Mouse (Mus musculus) forebrain, postnatal 0 days (tissue): ENCODE data around the gene Acad11. TPM values are rescaled to one million over a fixed set of nuclear protein-coding genes. Genes with fewer than 3 reads are reported as not detected.

Source experiments
- ATAC-seq: fragments of 200-750 bp; cut with Nextera tagmentation; 2 replicates; pipeline ENCODE4 v1.8.0; 2017; ENCODE audit warnings: mild to moderate bottlenecking, moderate library complexity
- DNase-seq: peaks from one replicate; pipeline ENCODE4 v3.0.0-alpha.2; 2015
- H3K27ac ChIP-seq: fragments of 300-500 bp; sonication (generic); 2 replicates; pipeline ENCODE4 v1.5.1; 2014; ENCODE audit warnings: low read depth, mild to moderate bottlenecking, antibody characterized with exemption, low read length, moderate library complexity, mixed read lengths
- H3K27me3 ChIP-seq: fragments of 300-500 bp; sonication (generic); 2 replicates; pipeline ENCODE4 v1.6.1; 2014; ENCODE audit warnings: mild to moderate bottlenecking, low read length, mixed read lengths; ENCODE audit not compliant: insufficient read depth
- H3K36me3 ChIP-seq: fragments of 300-500 bp; sonication (generic); 2 replicates; pipeline ENCODE4 v1.6.1; 2014; ENCODE audit warnings: mild to moderate bottlenecking, moderate library complexity; ENCODE audit not compliant: insufficient read depth
- H3K4me1 ChIP-seq: fragments of 300-500 bp; sonication (generic); 2 replicates; pipeline ENCODE4 v1.6.1; 2014; ENCODE audit warnings: antibody characterized with exemption; ENCODE audit not compliant: insufficient read depth
- H3K4me2 ChIP-seq: fragments of 300-500 bp; sonication (generic); 2 replicates; pipeline ENCODE4 v1.6.1; 2014; ENCODE audit warnings: low read depth, mild to moderate bottlenecking, moderate library complexity
- H3K4me3 ChIP-seq: fragments of 300-500 bp; sonication (generic); 2 replicates; pipeline ENCODE4 v1.5.1; 2014; ENCODE audit warnings: low read depth, low read length, mixed read lengths
- H3K9ac ChIP-seq: fragments of 300-500 bp; sonication (generic); 2 replicates; pipeline ENCODE4 v1.6.1; 2014; ENCODE audit warnings: mild to moderate bottlenecking
- H3K9me3 ChIP-seq: fragments of 300-500 bp; sonication (generic); 2 replicates; pipeline ENCODE4 v1.6.1; 2016; ENCODE audit warnings: low read length
- CTCF ChIP-seq: sonication (generic); IDR thresholded peaks from 2 replicates; pipeline ENCODE4 v1.5.1; 2016; ENCODE audit warnings: antibody characterized with exemption, control low read depth, low read depth
- WGBS: fragments of 180-500 bp; shearing (Covaris S2); extraction: QIAGEN DNeasy Blood & Tissue Kit; methylation state at CpG from one replicate; pipeline ENCODE4 v1.1.7; 2014; 5-methylcytosine and 5-hydroxymethylcytosine counted together
- polyA plus RNA-seq: library from polyadenylated mRNA; unstranded; fragments of >200 nt; fragmentation: Nextera tagmentation; extraction: Ambion mirVana; gene quantifications from 2 replicates; pipeline ENCODE4 v1.2.1, GENCODE M21; 2015
- total RNA-seq: library from RNA; depleted of rRNA; stranded (reverse); fragments of >200 nt; gene quantifications from 2 replicates; pipeline ENCODE4 v1.2.3, GENCODE M21; 2014

The Acad11 gene
- total and polyA plus RNA-seq, 2 experiments from 2014 or later: 4.5 to 11.0 TPM

- Histone ChIP-seq H3K4me1 (peaks cover 9% of the 10 kb centered on the region), H3K27ac (0 out of 2 replicates have a peak overlapping the region, but pooled peaks have one; percentile 21), H3K9me3 (no peaks in the 10 kb centered on the region), H3K27me3 (no peaks in the 10 kb centered on the region), H3K4me2 (no peak overlapping the region), H3K9ac (no peak overlapping the region), H3K36me3 (no peaks in the 10 kb centered on the region), H3K4me3 (no peak overlapping the region)
- DNase-seq: no peak
- no peak for ATAC-seq
- peak; percentile 19; the same call in 1 of the 2 replicates for TF ChIP-seq CTCF
- WGBS: 85% methylated on average over 5 of the region's 5 CpGs
Observed at GRCm38 (mm10) chr9:104123101-104123500, 59.9 kb downstream of the Acad11 start.

GRCm38 (mm10) chr9:104123622-104124021 is 60.4 kb downstream of the Acad11 start:
- Histone ChIP-seq H3K9me3 (no peaks in the 10 kb centered on the region), H3K4me2 (no peak overlapping the region), H3K27ac (0 out of 2 replicates have a peak overlapping the region, but pooled peaks have one; percentile 21), H3K9ac (no peak overlapping the region), H3K4me3 (no peak overlapping the region), H3K4me1 (peaks cover 14% of the 10 kb centered on the region), H3K36me3 (no peaks in the 10 kb centered on the region), H3K27me3 (no peaks in the 10 kb centered on the region)
- TF ChIP-seq CTCF: no peak
- DNase-seq (peak; percentile 51), ATAC-seq (0 out of 2 replicates have a peak, but pooled peaks have one; percentile 28)
- WGBS: 16% methylated on average over 5 of the region's 5 CpGs

DNA sequence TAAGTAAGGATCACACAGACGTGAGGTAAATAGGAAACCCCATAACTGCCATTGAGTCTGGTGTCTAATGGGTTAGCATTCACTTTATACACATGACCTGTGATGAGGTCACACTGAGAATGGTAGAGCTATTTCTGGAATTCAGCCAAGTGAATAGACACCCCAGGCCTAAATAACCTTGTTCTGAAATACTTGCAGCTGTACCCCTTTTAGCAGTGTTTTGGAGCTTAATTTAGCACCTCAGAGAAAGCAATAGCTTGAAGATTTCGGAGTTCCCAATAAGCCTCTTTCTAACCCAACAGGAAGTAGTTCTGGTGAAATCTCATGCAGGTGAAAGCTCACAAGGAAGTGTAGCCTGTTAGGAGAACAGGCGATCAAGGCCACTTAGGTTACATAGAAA is 63.7 kb downstream of the Acad11 start, which contains the start of gene Ackr4:
Ackr4 (minus strand) TSS at position 101 of the 400 bp plus-strand sequence.
- Histone ChIP-seq H3K4me2 (no peak within 1 kb of the TSS), H3K4me3 (no peak within 1 kb of the TSS), H3K9me3 (no peaks in the 10 kb centered on the region), H3K27ac (peak within 1 kb of the TSS; percentile 80), H3K4me1 (peaks cover 16% of the 10 kb centered on the region), H3K36me3 (no peaks in the 10 kb centered on the region), H3K27me3 (no peaks in the 10 kb centered on the region), H3K9ac (no peak within 1 kb of the TSS)
- ATAC-seq: no peak
- no peak for DNase-seq
- no peak for TF ChIP-seq CTCF
- WGBS: 68% methylated on average over 3 of the region's 3 CpGs

GRCm38 (mm10) chr9:104128110-104128509 is 64.9 kb downstream of the Acad11 start:
- peak; percentile 82 for DNase-seq
- Histone ChIP-seq H3K9ac (no peak overlapping the region), H3K4me1 (peaks cover 16% of the 10 kb centered on the region), H3K4me2 (no peak overlapping the region), H3K27me3 (no peaks in the 10 kb centered on the region), H3K9me3 (no peaks in the 10 kb centered on the region), H3K4me3 (no peak overlapping the region), H3K36me3 (no peaks in the 10 kb centered on the region), H3K27ac (peak overlapping the region; percentile 80)
- WGBS: 20% methylated on average over 2 of the region's 2 CpGs
- TF ChIP-seq CTCF: no peak
- ATAC-seq: peak; percentile 57

GRCm38 (mm10) chr9:104130141-104130755 is 67.1 kb downstream of the Acad11 start:
- Histone ChIP-seq H3K9me3 (no peaks in the 10 kb centered on the region), H3K4me3 (no peak overlapping the region), H3K27ac (no peak overlapping the region), H3K36me3 (no peaks in the 10 kb centered on the region), H3K4me1 (peaks cover 8% of the 10 kb centered on the region; the same call in 1 of the 2 replicates), H3K9ac (no peak overlapping the region), H3K27me3 (no peaks in the 10 kb centered on the region), H3K4me2 (no peak overlapping the region)
- 90% methylated on average over 9 of the region's 9 CpGs for WGBS
- DNase-seq (no peak), ATAC-seq (no peak)
- TF ChIP-seq CTCF: no peak

- 86% methylated on average over 6 of the region's 6 CpGs for WGBS
- Histone ChIP-seq H3K27me3 (no peaks in the 10 kb centered on the region), H3K36me3 (no peaks in the 10 kb centered on the region), H3K27ac (no peak overlapping the region), H3K4me1 (no peaks in the 10 kb centered on the region), H3K4me2 (no peak overlapping the region), H3K9ac (no peak overlapping the region), H3K9me3 (no peaks in the 10 kb centered on the region), H3K4me3 (no peak overlapping the region)
- ATAC-seq (no peak), DNase-seq (no peak)
- TF ChIP-seq CTCF: no peak
Observed at GRCm38 (mm10) chr9:104140351-104140750, 77.2 kb downstream of the Acad11 start.

- H3K4me3 ChIP-seq: no peak overlapping the region
- H3K27me3 ChIP-seq: no peaks in the 10 kb centered on the region
- ATAC-seq (no peak), DNase-seq (no peak)
- 86% methylated on average over 14 of the region's 14 CpGs for WGBS
- no peak overlapping the region for H3K4me2 ChIP-seq
- H3K9me3 ChIP-seq: no peaks in the 10 kb centered on the region
- no peak overlapping the region for H3K9ac ChIP-seq
- no peaks in the 10 kb centered on the region for H3K36me3 ChIP-seq
- no peaks in the 10 kb centered on the region for H3K4me1 ChIP-seq
- no peak overlapping the region for H3K27ac ChIP-seq
- TF ChIP-seq CTCF: no peak
Observed at GRCm38 (mm10) chr9:104142805-104143204, 79.6 kb downstream of the Acad11 start.
